Mouse (Mus musculus) heart, embryonic 11.5 days (tissue): Measurements from ENCODE around the gene Ldhd. TPM values are rescaled to one million over a fixed set of nuclear protein-coding genes. Genes with fewer than 3 reads are reported as not detected.

Experiments
- ATAC-seq: fragments of 200-750 bp; cut with Nextera tagmentation; replicated peaks from 2 replicates; pipeline ENCODE4 v1.8.0; 2017; ENCODE audit warnings: moderate library complexity; ENCODE audit not compliant: insufficient number of reproducible peaks, low FRiP score, low TSS enrichment
- H3K27ac ChIP-seq: fragments of 300-500 bp; sonication (generic); 2 replicates; pipeline ENCODE4 v1.5.1; 2014; ENCODE audit warnings: mild to moderate bottlenecking, low read depth, low read length
- H3K27me3 ChIP-seq: fragments of 300-500 bp; sonication (generic); 2 replicates; pipeline ENCODE4 v1.6.1; 2014; ENCODE audit warnings: mild to moderate bottlenecking, low read length, mixed read lengths; ENCODE audit not compliant: control insufficient read depth, insufficient read depth
- H3K36me3 ChIP-seq: fragments of 300-500 bp; sonication (generic); 2 replicates; pipeline ENCODE4 v1.6.1; 2014; ENCODE audit warnings: mild to moderate bottlenecking, low read length, moderate library complexity, mixed read lengths; ENCODE audit not compliant: control insufficient read depth, insufficient read depth
- H3K4me1 ChIP-seq: fragments of 300-500 bp; sonication (generic); 2 replicates; pipeline ENCODE4 v1.6.1; 2014; ENCODE audit warnings: low read length; ENCODE audit not compliant: control insufficient read depth, insufficient read depth
- H3K4me2 ChIP-seq: fragments of 300-500 bp; sonication (generic); 2 replicates; pipeline ENCODE4 v1.6.1; 2014; ENCODE audit warnings: mild to moderate bottlenecking, moderate library complexity
- H3K4me3 ChIP-seq: fragments of 300-500 bp; sonication (generic); 2 replicates; pipeline ENCODE4 v1.5.1; 2014; ENCODE audit warnings: low read depth, low read length
- H3K9ac ChIP-seq: fragments of 300-500 bp; sonication (generic); 2 replicates; pipeline ENCODE4 v1.6.1; 2014; ENCODE audit warnings: mild to moderate bottlenecking, low read depth, low read length, moderate library complexity
- H3K9me3 ChIP-seq: fragments of 300-500 bp; sonication (generic); replicated peaks from 2 replicates; pipeline ENCODE4 v1.6.1; 2016; ENCODE audit warnings: low read length; ENCODE audit not compliant: control insufficient read depth
- WGBS: fragments of 180-500 bp; shearing (Covaris S2); extraction: QIAGEN DNeasy Blood & Tissue Kit; methylation state at CpG from one replicate; pipeline ENCODE4 v1.1.7; 2014; ENCODE audit not compliant: insufficient replicate concordance; 5-methylcytosine and 5-hydroxymethylcytosine counted together
- polyA plus RNA-seq: library from polyadenylated mRNA; unstranded; fragments of >200 nt; fragmentation: Nextera tagmentation; extraction: Ambion mirVana; gene quantifications from 2 replicates; pipeline ENCODE4 v1.2.1, GENCODE M21; 2014

The Ldhd gene
- polyA plus RNA-seq, 1 experiment from 2014 or later, result 0.39 TPM

GRCm38 (mm10) chr8:111625694-111626527, 4.3 kb downstream of the Ldhd start:
- H3K4me3 ChIP-seq, result no peak overlapping the region
- H3K9me3 ChIP-seq, result no peaks in the 10 kb centered on the region
- no peaks in the 10 kb centered on the region for H3K4me1 ChIP-seq
- H3K4me2 ChIP-seq, result no peak overlapping the region
- no peak overlapping the region for H3K9ac ChIP-seq
- H3K36me3 ChIP-seq, result peaks cover 5% of the 10 kb centered on the region; the same call in 1 of the 2 replicates
- 31% methylated on average over 6 of the region's 6 CpGs for WGBS
- no peaks in the 10 kb centered on the region for H3K27me3 ChIP-seq
- ATAC-seq, result no peak
- H3K27ac ChIP-seq, result no peak overlapping the region

GRCm38 (mm10) chr8:111624853-111625221, 5.3 kb downstream of the Ldhd start:
- peaks cover 2% of the 10 kb centered on the region; the same call in 1 of the 2 replicates for H3K4me1 ChIP-seq
- no peak overlapping the region for H3K4me3 ChIP-seq
- H3K36me3 ChIP-seq, result peaks cover 5% of the 10 kb centered on the region; the same call in 1 of the 2 replicates
- no peak overlapping the region for H3K4me2 ChIP-seq
- no peaks in the 10 kb centered on the region for H3K9me3 ChIP-seq
- WGBS, result 85% methylated on average over 10 of the region's 10 CpGs
- no peak overlapping the region for H3K27ac ChIP-seq
- ATAC-seq, result no peak
- H3K9ac ChIP-seq, result no peak overlapping the region
- H3K27me3 ChIP-seq, result no peaks in the 10 kb centered on the region

DNA sequence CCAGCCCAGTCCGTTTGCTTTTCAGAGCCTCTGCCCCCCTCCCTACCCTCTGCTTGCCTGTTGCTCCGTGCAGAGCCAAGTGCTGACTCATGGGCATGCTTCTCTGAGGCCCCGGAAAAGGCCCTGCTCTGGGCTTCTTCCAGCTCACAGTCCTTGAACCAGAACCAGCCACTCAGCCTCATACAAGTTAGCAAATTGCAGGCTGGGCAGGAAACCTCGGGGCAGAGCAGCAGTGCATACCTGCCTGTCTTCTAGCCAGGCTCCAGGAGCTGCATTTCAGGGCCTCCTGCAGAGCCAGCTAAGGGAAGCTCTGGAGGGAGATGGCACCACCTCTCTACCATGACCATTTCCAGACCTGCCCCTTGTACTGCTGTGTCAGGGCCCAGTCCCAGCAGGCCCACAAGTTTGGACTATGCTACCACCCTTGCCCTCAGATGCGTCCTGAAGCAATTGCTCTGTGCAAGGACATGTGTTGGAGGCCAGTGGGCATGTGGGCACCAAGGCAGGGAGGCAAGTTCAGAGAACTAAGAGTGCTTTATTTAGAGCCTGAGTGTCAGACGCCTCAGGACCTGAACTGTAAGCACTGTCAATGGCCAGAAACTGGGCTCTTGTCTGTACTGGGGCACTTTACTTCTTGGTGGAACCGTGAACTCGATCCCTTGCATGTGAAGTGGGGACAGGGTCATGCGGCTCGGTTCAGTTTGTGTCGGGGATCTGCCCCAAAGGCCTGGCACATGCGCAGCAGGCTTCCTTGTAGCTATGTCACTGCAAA, 5.9 kb downstream of the Ldhd start:
- Histone ChIP-seq H3K9me3 (no peaks in the 10 kb centered on the region), H3K4me1 (peaks cover 6% of the 10 kb centered on the region; the same call in 1 of the 2 replicates), H3K9ac (no peak overlapping the region), H3K27me3 (no peaks in the 10 kb centered on the region), H3K27ac (no peak overlapping the region), H3K4me2 (no peak overlapping the region), H3K36me3 (peaks cover 5% of the 10 kb centered on the region; the same call in 1 of the 2 replicates), H3K4me3 (no peak overlapping the region)
- ATAC-seq, result no peak
- 72% methylated on average over 12 of the region's 12 CpGs for WGBS

DNA sequence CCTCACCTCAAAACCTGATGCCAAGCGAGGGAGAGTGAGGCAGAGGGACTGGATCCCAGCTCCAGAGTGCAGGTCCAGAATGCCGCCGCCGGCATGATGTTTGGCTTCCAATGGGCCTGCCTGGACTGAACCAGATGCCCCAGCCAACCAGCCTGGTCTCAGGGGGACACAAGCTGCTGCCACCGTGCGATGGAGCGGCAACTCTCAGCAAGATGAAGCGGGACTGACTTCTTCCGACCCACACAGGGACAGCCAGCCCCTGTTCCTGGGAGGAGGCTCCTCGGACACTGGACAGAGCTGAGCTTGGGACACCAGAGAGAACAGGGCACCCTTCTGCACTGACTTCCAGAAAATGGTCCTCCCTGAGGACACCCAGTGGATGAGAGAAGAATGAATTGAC, 7.6 kb downstream of the Ldhd start:
- ATAC-seq, result no peak
- H3K4me3 ChIP-seq, result no peak overlapping the region
- 87% methylated on average over 10 of the region's 10 CpGs for WGBS
- H3K4me1 ChIP-seq, result peaks cover 6% of the 10 kb centered on the region; the same call in 1 of the 2 replicates
- H3K4me2 ChIP-seq, result no peak overlapping the region
- no peak overlapping the region for H3K9ac ChIP-seq
- peaks cover 3% of the 10 kb centered on the region; the same call in 1 of the 2 replicates for H3K36me3 ChIP-seq
- no peaks in the 10 kb centered on the region for H3K27me3 ChIP-seq
- H3K9me3 ChIP-seq, result no peaks in the 10 kb centered on the region
- H3K27ac ChIP-seq, result no peak overlapping the region

DNA sequence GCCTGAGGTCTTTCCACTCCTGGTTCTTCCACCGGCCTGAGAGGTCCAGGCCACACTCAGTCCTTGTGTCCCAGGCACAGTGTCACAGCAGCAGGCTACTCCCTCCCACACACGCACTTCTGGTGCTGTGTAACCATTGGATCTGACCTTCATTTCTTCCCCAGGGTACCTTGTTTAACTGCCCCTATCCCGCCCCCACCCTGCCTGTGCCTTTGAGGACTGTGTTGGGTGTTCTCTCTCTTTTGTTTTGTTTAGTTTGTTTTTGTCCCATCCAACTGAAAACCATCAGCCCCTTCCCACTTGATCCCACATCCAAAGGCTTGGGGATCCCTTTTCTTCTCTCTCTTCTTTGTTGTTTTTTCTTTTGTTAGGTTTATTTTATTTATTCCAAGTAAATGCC, 8.1 kb downstream of the Ldhd start:
- Histone ChIP-seq H3K4me2 (no peak overlapping the region), H3K4me1 (peaks cover 6% of the 10 kb centered on the region; the same call in 1 of the 2 replicates), H3K27ac (no peak overlapping the region), H3K4me3 (no peak overlapping the region), H3K36me3 (peaks cover 3% of the 10 kb centered on the region; the same call in 1 of the 2 replicates), H3K9me3 (no peaks in the 10 kb centered on the region), H3K9ac (no peak overlapping the region), H3K27me3 (no peaks in the 10 kb centered on the region)
- no peak for ATAC-seq
- 83% methylated on average over 3 of the region's 3 CpGs for WGBS

DNA sequence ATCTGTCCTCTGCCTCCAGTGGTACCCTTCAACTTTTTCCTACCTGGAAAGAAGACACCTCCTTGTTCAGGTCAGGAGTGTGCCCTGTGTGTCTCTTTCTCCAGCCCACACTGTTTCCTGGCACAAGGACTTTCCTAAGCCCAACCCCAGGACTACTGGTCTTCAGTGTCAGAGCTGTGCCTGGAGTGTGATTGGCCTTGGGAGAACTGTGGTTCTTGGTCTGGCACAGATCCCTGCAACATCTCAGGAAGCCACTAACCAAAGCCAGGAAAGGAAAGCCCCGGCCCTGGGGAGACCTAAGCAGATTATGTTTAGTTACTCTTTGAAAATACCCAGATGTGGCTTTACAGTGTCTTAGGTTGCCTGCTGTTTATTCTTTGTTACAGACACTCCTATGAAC, 10.2 kb downstream of the Ldhd start:
- no peak overlapping the region for H3K4me3 ChIP-seq
- peaks cover 6% of the 10 kb centered on the region; the same call in 1 of the 2 replicates for H3K4me1 ChIP-seq
- no peaks in the 10 kb centered on the region for H3K9me3 ChIP-seq
- no peaks in the 10 kb centered on the region for H3K27me3 ChIP-seq
- no peak overlapping the region for H3K4me2 ChIP-seq
- WGBS, result 56% methylated on average over 1 of the region's 1 CpGs
- no peak overlapping the region for H3K27ac ChIP-seq
- ATAC-seq, result no peak
- H3K9ac ChIP-seq, result no peak overlapping the region
- H3K36me3 ChIP-seq, result peaks cover 3% of the 10 kb centered on the region; the same call in 1 of the 2 replicates

DNA sequence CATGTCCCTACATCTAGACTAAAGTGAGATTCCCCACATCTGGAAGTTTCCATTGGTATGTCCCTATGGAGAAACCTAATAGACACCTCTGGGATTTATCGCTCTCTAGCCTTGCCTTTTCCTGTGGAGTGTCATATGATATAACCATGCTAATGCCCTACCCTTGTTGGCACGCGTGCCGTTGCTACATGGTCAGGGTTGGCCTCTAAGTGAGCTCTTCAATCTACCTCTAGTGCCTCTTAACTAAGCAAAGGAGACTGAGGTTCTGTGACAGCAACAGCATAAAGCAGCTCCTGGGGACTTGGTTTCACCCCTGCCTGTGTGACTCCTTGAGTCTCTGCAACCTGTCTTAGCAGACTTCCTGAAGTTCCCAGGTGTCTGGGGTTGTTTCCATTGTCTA, 11.9 kb downstream of the Ldhd start:
- H3K36me3 ChIP-seq, result peaks cover 3% of the 10 kb centered on the region; the same call in 1 of the 2 replicates
- H3K9me3 ChIP-seq, result no peaks in the 10 kb centered on the region
- no peak overlapping the region for H3K4me2 ChIP-seq
- 79% methylated on average over 4 of the region's 4 CpGs for whole genome bisulfite sequencing
- peaks cover 6% of the 10 kb centered on the region; the same call in 1 of the 2 replicates for H3K4me1 ChIP-seq
- no peak overlapping the region for H3K4me3 ChIP-seq
- no peak overlapping the region for H3K9ac ChIP-seq
- ATAC-seq, result no peak
- no peak overlapping the region for H3K27ac ChIP-seq
- H3K27me3 ChIP-seq, result no peaks in the 10 kb centered on the region

GRCm38 (mm10) chr8:111617812-111618211, 12.4 kb downstream of the Ldhd start:
- no peaks in the 10 kb centered on the region for H3K9me3 ChIP-seq
- peaks cover 3% of the 10 kb centered on the region; the same call in 1 of the 2 replicates for H3K36me3 ChIP-seq
- peak overlapping the region; percentile 24; the same call in 1 of the 2 replicates for H3K27ac ChIP-seq
- 63% methylated on average over 6 of the region's 6 CpGs for WGBS
- H3K4me3 ChIP-seq, result no peak overlapping the region
- no peaks in the 10 kb centered on the region for H3K27me3 ChIP-seq
- H3K4me2 ChIP-seq, result no peak overlapping the region
- no peak for ATAC-seq
- H3K4me1 ChIP-seq, result peaks cover 6% of the 10 kb centered on the region; the same call in 1 of the 2 replicates
- H3K9ac ChIP-seq, result no peak overlapping the region
